Mouse (Mus musculus): ENCODE results near the gene Smg6.

Smg6 gene

DNA sequence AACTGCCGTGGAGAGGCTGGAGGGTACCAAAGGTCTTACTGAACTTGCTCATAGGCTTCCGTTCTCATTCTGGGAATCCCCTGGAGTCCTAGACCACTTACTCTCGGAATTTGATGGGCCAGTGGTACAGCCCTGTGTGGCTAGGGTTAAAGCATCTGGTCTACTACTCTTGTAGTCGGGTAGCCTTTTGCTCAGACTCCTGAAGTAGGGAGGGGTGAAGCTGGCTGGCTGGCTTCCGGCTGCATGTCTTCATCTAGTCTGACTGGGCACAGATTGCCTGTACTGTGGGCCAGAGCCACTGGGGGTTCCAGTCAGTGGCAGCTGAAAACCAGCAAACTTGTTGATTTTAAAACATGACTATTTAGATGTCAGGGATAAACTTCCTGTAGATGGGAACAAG, 167.0 kb downstream of the Smg6 start:
- no peaks in the 10 kb centered on the region for H3K9me3 ChIP-seq (ENCODE audit: low read length)
- H3K36me3 ChIP-seq (ENCODE audit: insufficient read depth, low read length), result no peaks in the 10 kb centered on the region
- no peak overlapping the region for H3K4me3 ChIP-seq (replicated peaks; ENCODE audit: low read length)
- H3K27me3 ChIP-seq (ENCODE audit: insufficient read depth, low read length), result no peaks in the 10 kb centered on the region
- TF ChIP-seq CTCF (conservative IDR thresholded peaks at IDR 0.05; ENCODE audit: low read length) (no peak), NANOG (IDR thresholded peaks at IDR 0.05; ENCODE audit: borderline replicate concordance, low read length) (no peak), POU5F1 (IDR thresholded peaks at IDR 0.05; ENCODE audit: borderline replicate concordance, low read length) (no peak)
- no peaks in the 10 kb centered on the region for H3K4me1 ChIP-seq (replicated peaks; ENCODE audit: low read depth, low read length)

DNA sequence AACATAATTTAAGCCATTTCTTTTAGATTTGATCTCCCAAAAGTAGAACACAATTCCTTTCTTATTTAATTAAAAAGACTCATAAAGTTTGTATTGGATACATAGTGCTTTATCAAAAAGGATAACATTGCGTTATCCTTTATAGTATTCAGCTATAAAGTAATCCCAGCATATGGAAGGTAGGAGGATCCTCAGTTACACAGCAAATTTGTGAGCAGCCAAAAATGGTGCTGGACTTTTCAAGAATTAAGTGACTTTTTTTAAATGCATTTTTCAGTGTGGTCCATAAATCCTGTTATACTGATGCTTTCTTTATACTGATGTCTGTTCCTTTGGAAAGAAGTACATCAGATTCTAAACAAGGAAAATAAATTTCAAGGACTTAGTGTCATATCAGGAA, 169.1 kb downstream of the Smg6 start:
- Histone ChIP-seq H3K36me3 (ENCODE audit: insufficient read depth, low read length) (no peaks in the 10 kb centered on the region), H3K4me1 (replicated peaks; ENCODE audit: low read depth, low read length) (no peaks in the 10 kb centered on the region), H3K9me3 (ENCODE audit: low read length) (no peaks in the 10 kb centered on the region), H3K27me3 (ENCODE audit: insufficient read depth, low read length) (no peaks in the 10 kb centered on the region), H3K4me3 (replicated peaks; ENCODE audit: low read length) (no peak overlapping the region)
- TF ChIP-seq POU5F1 (IDR thresholded peaks at IDR 0.05; ENCODE audit: borderline replicate concordance, low read length), result no peak
- TF ChIP-seq NANOG (IDR thresholded peaks at IDR 0.05; ENCODE audit: borderline replicate concordance, low read length), result no peak
- no peak for TF ChIP-seq CTCF (conservative IDR thresholded peaks at IDR 0.05; ENCODE audit: low read length)

- H3K4me1 ChIP-seq (replicated peaks; ENCODE audit: low read depth, low read length), result peaks cover 18% of the 10 kb centered on the region
- no peaks in the 10 kb centered on the region for H3K36me3 ChIP-seq (ENCODE audit: insufficient read depth, low read length)
Observed at GRCm38 (mm10) chr11:75102763-75103339, 177.2 kb downstream of the Smg6 start.

DNA sequence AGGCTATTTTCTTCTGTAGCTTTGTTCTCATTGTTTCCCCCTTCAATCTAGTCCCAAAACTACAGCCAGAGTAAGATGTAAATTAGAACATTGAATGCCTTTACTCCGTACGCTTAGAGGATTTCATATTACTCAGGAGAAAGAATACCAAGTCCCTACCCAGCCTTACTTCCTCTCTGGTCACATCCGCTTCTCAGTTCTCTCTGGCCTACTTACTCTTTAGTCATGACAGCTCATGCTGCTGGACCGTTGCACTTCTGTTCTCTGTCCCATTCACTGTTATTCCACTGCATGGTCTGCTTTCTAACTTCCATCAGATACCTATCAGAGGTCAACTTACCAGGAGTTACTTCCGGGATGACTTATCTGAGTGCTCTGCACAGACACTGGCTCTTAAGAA, 181.0 kb downstream of the Smg6 start:
- Histone ChIP-seq H3K4me1 (replicated peaks; ENCODE audit: low read depth, low read length) (peaks cover 18% of the 10 kb centered on the region), H3K9me3 (ENCODE audit: low read length) (no peaks in the 10 kb centered on the region), H3K27me3 (ENCODE audit: insufficient read depth, low read length) (no peaks in the 10 kb centered on the region), H3K36me3 (ENCODE audit: insufficient read depth, low read length) (0 out of 2 replicates have a peak, but pooled peaks cover 6% of the 10 kb centered on the region), H3K4me3 (replicated peaks; ENCODE audit: low read length) (no peak overlapping the region)
- no peak for TF ChIP-seq CTCF (conservative IDR thresholded peaks at IDR 0.05; ENCODE audit: low read length)
- no peak for TF ChIP-seq NANOG (IDR thresholded peaks at IDR 0.05; ENCODE audit: borderline replicate concordance, low read length)
- TF ChIP-seq POU5F1 (IDR thresholded peaks at IDR 0.05; ENCODE audit: borderline replicate concordance, low read length), result no peak

More at GRCm38 (mm10) chr11:75102763-75103339, 177.2 kb downstream of the Smg6 start:
- TF ChIP-seq POU5F1 (IDR thresholded peaks at IDR 0.05; ENCODE audit: borderline replicate concordance, low read length) (no peak), NANOG (IDR thresholded peaks at IDR 0.05; ENCODE audit: borderline replicate concordance, low read length) (no peak), CTCF (conservative IDR thresholded peaks at IDR 0.05; ENCODE audit: low read length) (no peak)
- Histone ChIP-seq H3K27me3 (ENCODE audit: insufficient read depth, low read length) (no peaks in the 10 kb centered on the region), H3K9me3 (ENCODE audit: low read length) (no peaks in the 10 kb centered on the region), H3K4me3 (replicated peaks; ENCODE audit: low read length) (no peak overlapping the region)

GRCm38 (mm10) chr11:75108909-75109308, 183.3 kb downstream of the Smg6 start:
- H3K27me3 ChIP-seq (ENCODE audit: insufficient read depth, low read length), result no peaks in the 10 kb centered on the region
- no peak overlapping the region for H3K4me3 ChIP-seq (replicated peaks; ENCODE audit: low read length)
- H3K9me3 ChIP-seq (ENCODE audit: low read length), result no peaks in the 10 kb centered on the region
- H3K4me1 ChIP-seq (replicated peaks; ENCODE audit: low read depth, low read length), result no peaks in the 10 kb centered on the region
- no peak for TF ChIP-seq POU5F1 (IDR thresholded peaks at IDR 0.05; ENCODE audit: borderline replicate concordance, low read length)
- TF ChIP-seq NANOG (IDR thresholded peaks at IDR 0.05; ENCODE audit: borderline replicate concordance, low read length), result no peak
- TF ChIP-seq CTCF (conservative IDR thresholded peaks at IDR 0.05; ENCODE audit: low read length), result no peak
- 0 out of 2 replicates have a peak, but pooled peaks cover 6% of the 10 kb centered on the region for H3K36me3 ChIP-seq (ENCODE audit: insufficient read depth, low read length)

DNA sequence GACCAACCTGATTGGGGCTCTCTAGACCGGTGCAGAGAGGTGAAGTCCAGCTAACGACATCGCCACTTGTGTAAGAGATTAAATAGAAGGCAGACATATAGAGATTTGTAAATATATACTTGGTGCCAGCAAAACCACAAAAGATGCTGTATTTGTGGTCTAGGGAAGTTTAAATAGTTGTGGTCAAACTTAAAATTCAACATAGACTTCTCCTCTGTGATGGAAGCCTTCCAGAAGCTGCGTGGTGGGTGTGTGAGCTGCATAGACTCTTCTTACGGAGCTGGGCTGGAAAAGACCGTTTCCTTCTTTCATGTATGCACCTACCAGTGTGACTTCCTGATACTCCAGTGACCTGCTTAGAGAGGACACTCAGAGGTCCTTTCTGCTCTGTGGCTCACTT, 190.8 kb downstream of the Smg6 start:
- Histone ChIP-seq H3K9me3 (ENCODE audit: low read length) (no peaks in the 10 kb centered on the region), H3K27me3 (ENCODE audit: insufficient read depth, low read length) (no peaks in the 10 kb centered on the region), H3K36me3 (ENCODE audit: insufficient read depth, low read length) (no peaks in the 10 kb centered on the region), H3K4me1 (replicated peaks; ENCODE audit: low read depth, low read length) (peaks cover 8% of the 10 kb centered on the region; the same call in 1 of the 2 replicates), H3K4me3 (replicated peaks; ENCODE audit: low read length) (no peak overlapping the region)
- TF ChIP-seq POU5F1 (IDR thresholded peaks at IDR 0.05; ENCODE audit: borderline replicate concordance, low read length), result no peak
- TF ChIP-seq NANOG (IDR thresholded peaks at IDR 0.05; ENCODE audit: borderline replicate concordance, low read length), result no peak
- no peak for TF ChIP-seq CTCF (conservative IDR thresholded peaks at IDR 0.05; ENCODE audit: low read length)

DNA sequence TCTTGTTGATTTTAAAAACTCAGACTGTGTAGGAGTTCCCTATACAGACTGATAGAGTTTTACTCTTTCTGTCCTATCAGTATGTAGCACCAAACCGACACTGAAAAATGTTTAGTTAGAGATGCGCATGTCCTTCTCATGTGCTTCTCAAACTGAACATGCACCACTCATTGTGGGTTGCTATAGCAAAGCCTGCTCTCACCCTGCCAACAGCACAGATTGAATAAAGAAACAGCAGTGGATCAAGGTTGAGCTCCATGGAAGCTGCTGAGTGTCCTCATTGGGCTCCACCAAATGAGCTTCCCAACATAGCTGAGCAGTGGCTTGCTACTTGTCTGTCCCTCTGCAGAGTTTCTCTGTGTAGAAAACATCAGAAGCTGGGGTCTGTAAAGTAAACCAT, 192.5 kb downstream of the Smg6 start:
- Histone ChIP-seq H3K36me3 (ENCODE audit: insufficient read depth, low read length) (no peaks in the 10 kb centered on the region), H3K4me3 (replicated peaks; ENCODE audit: low read length) (no peak overlapping the region), H3K4me1 (replicated peaks; ENCODE audit: low read depth, low read length) (peaks cover 8% of the 10 kb centered on the region; the same call in 1 of the 2 replicates), H3K9me3 (ENCODE audit: low read length) (no peaks in the 10 kb centered on the region), H3K27me3 (ENCODE audit: insufficient read depth, low read length) (no peaks in the 10 kb centered on the region)
- TF ChIP-seq NANOG (IDR thresholded peaks at IDR 0.05; ENCODE audit: borderline replicate concordance, low read length), result no peak

- Histone ChIP-seq H3K4me1 (replicated peaks; ENCODE audit: low read depth, low read length) (peaks cover 8% of the 10 kb centered on the region; the same call in 1 of the 2 replicates), H3K4me3 (replicated peaks; ENCODE audit: low read length) (no peak overlapping the region), H3K36me3 (ENCODE audit: insufficient read depth, low read length) (no peaks in the 10 kb centered on the region), H3K9me3 (ENCODE audit: low read length) (no peaks in the 10 kb centered on the region), H3K27me3 (ENCODE audit: insufficient read depth, low read length) (no peaks in the 10 kb centered on the region)
- no peak for TF ChIP-seq NANOG (IDR thresholded peaks at IDR 0.05; ENCODE audit: borderline replicate concordance, low read length)
Observed at GRCm38 (mm10) chr11:75119298-75119697, 193.7 kb downstream of the Smg6 start.

- Histone ChIP-seq H3K36me3 (ENCODE audit: insufficient read depth, low read length) (no peaks in the 10 kb centered on the region), H3K9me3 (ENCODE audit: low read length) (no peaks in the 10 kb centered on the region), H3K4me3 (replicated peaks; ENCODE audit: low read length) (no peak overlapping the region), H3K4me1 (replicated peaks; ENCODE audit: low read depth, low read length) (peaks cover 8% of the 10 kb centered on the region; the same call in 1 of the 2 replicates), H3K27me3 (ENCODE audit: insufficient read depth, low read length) (no peaks in the 10 kb centered on the region)
- no peak for TF ChIP-seq CTCF (conservative IDR thresholded peaks at IDR 0.05; ENCODE audit: low read length)
- TF ChIP-seq NANOG (IDR thresholded peaks at IDR 0.05; ENCODE audit: borderline replicate concordance, low read length), result no peak
- TF ChIP-seq POU5F1 (IDR thresholded peaks at IDR 0.05; ENCODE audit: borderline replicate concordance, low read length), result no peak
Observed at GRCm38 (mm10) chr11:75119841-75120240, 194.2 kb downstream of the Smg6 start.

Measured in E14TG2a.4 (cell line).